7 mouse cellular contexts compared by ENCODE assay signal in genomic region chr8:70891356-70891755, GRCm38 (mm10). TPM values are rescaled to one million over a fixed set of nuclear protein-coding genes. Genes with fewer than 3 reads are reported as not detected.
DNase-seq lines count a peak whose midpoint lies in the region; ATAC-seq lines count a peak whose summit lies in the region.

No protein-coding gene starts in this region.

- no peak overlapping the region for H3K9ac ChIP-seq in midbrain, embryonic 13.5 days (replicated peaks)

- H3K36me3 ChIP-seq in midbrain, embryonic 13.5 days = peaks cover 35% of the 10 kb centered on the region

- peaks cover 68% of the 10 kb centered on the region for H3K27me3 ChIP-seq in midbrain, embryonic 13.5 days

- peak; percentile 97 for DNase-seq in ES-CJ7 (ENCODE audit: low read depth, low spot score)
- peak; percentile 60 for DNase-seq in embryo, embryonic 9.5 days (ENCODE audit: extremely low spot score)
- DNase-seq in kidney, postnatal 25 days = peak; percentile 72 to 84
- peak; percentile 80 for DNase-seq in lung, postnatal 25 days (ENCODE audit: low spot score)
- no peak for DNase-seq in adrenal gland, postnatal 14 days
- no peak for DNase-seq in layer of hippocampus, postnatal 14 days (ENCODE audit: low spot score in 2 of 2)

- H3K27ac ChIP-seq in midbrain, embryonic 13.5 days = no peak overlapping the region

- H3K4me3 ChIP-seq in midbrain, embryonic 13.5 days (replicated peaks) = no peak overlapping the region

- peaks cover 25% of the 10 kb centered on the region for H3K4me1 ChIP-seq in midbrain, embryonic 13.5 days (replicated peaks)

- H3K4me2 ChIP-seq in midbrain, embryonic 13.5 days (replicated peaks) = no peak overlapping the region

- no peaks in the 10 kb centered on the region for H3K9me3 ChIP-seq in midbrain, embryonic 13.5 days

- 8% methylated on average over 21 of the region's 21 CpGs for WGBS in midbrain, embryonic 13.5 days

- ATAC-seq in midbrain, embryonic 13.5 days = no peak

RNA-seq across cellular contexts. Expression of gene Slc5a5, which starts 1.2 kb away (rescaled TPM):
- 0.30 TPM in 1 of 2 replicates, not detected in the other for total RNA-seq in adrenal gland, postnatal 14 days (2021)
- 1 to 10 TPM; 7.3 to 8.3 TPM for total RNA-seq in layer of hippocampus, postnatal 14 days (2021)
- 0.67 and 0.73 TPM in 2 replicates for polyA plus RNA-seq in midbrain, embryonic 13.5 days (2015; fragmentation: Nextera tagmentation; extraction: Ambion mirVana)

RNA-seq across cellular contexts. Expression of gene Rpl18a, which starts 5.9 kb away (rescaled TPM):
- total RNA-seq in adrenal gland, postnatal 14 days (2021) = 1,399 and 1,708 TPM in 2 replicates
- 100 to 1,000 TPM; 673 to 736 TPM for total RNA-seq in layer of hippocampus, postnatal 14 days (2021)
- 2,682 and 2,717 TPM in 2 replicates for polyA plus RNA-seq in midbrain, embryonic 13.5 days (2015; fragmentation: Nextera tagmentation; extraction: Ambion mirVana)

RNA-seq across cellular contexts. Expression of gene Map1s, which starts 14.4 kb away (rescaled TPM):
- 26.2 and 32.1 TPM in 2 replicates for total RNA-seq in adrenal gland, postnatal 14 days (2021)
- 10 to 100 TPM; 73.2 to 77.0 TPM for total RNA-seq in layer of hippocampus, postnatal 14 days (2021)
- 61.0 and 62.5 TPM in 2 replicates for polyA plus RNA-seq in midbrain, embryonic 13.5 days (2015; fragmentation: Nextera tagmentation; extraction: Ambion mirVana)

RNA-seq across cellular contexts. Expression of gene Ccdc124, which starts 17.6 kb away (rescaled TPM):
- total RNA-seq in adrenal gland, postnatal 14 days (2021) = 52.2 and 52.9 TPM in 2 replicates
- 10 to 100 TPM; 84.5 to 92.7 TPM for total RNA-seq in layer of hippocampus, postnatal 14 days (2021)
- 160 TPM in 2 replicates for polyA plus RNA-seq in midbrain, embryonic 13.5 days (2015; fragmentation: Nextera tagmentation; extraction: Ambion mirVana)

RNA-seq across cellular contexts. Expression of gene Kcnn1, which starts 28.3 kb away (rescaled TPM):
- 2.9 and 3.8 TPM in 2 replicates for total RNA-seq in adrenal gland, postnatal 14 days (2021)
- total RNA-seq in layer of hippocampus, postnatal 14 days (2021) = 10 to 100 TPM; 22.0 to 22.8 TPM
- 19.6 and 26.9 TPM in 2 replicates for polyA plus RNA-seq in midbrain, embryonic 13.5 days (2015; fragmentation: Nextera tagmentation; extraction: Ambion mirVana)

Comparison
In these comparisons a context has a peak if more than half of its experiments do, and no peak if none do; other contexts are left out.
1. DNase-seq: peak in ES-CJ7 (single experiment), embryo, embryonic 9.5 days (single experiment), kidney, postnatal 25 days (2 of 2) and lung, postnatal 25 days (single experiment); none in adrenal gland, postnatal 14 days (single experiment) and layer of hippocampus, postnatal 14 days (0 of 2).